Mouse (Mus musculus) 3T3-L1 (cell line): ENCODE measurements around the gene Adam11.

Experiments
- DNase-seq: peaks from one replicate; pipeline ENCODE4 v3.0.0-alpha.2; 2015; ENCODE audit warnings: low read depth, low spot score

The Adam11 gene

DNA sequence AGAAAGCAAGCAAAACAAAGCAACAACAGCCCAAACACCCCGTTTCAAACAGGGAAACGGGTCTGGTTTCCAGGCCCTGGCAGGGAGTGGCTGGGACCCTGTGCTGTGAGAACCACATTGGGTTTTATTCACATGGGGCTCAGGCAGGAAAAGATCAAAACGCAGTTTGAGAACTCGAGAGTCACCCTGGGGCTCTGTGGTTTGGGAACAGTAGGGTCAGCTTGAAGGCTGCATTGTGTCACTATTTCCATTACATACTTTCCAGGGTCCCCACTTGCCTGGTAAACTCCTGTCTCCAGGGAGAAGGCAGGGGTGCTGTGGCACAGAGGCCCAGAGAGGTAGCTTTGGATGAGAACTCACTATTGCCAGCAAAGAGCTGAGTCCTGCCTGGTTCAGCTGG is 65.9 kb downstream of the Adam11 start:
- no peak for DNase-seq
